Mouse (Mus musculus) adrenal gland, postnatal 14 days (tissue): ENCODE data around the gene Enam. TPM values are rescaled to one million over a fixed set of nuclear protein-coding genes. Genes with fewer than 3 reads are reported as not detected.
"Not testable (repeated sequence)": the region's sequence is repeated elsewhere in the genome, so short reads cannot be mapped to it uniquely, and the experiment has no call there.

Experiments used
- DNase-seq: peaks from one replicate; pipeline ENCODE4 v3.0.0; 2021; ENCODE audit warnings: mixed read lengths
- long read RNA-seq, 2 experiments: library from polyadenylated mRNA; stranded (forward); transcript quantifications; one replicate each; pipeline ENCODE4 v2.0.0; 2021
- total RNA-seq: library from RNA; stranded (reverse); gene quantifications from 2 replicates; pipeline ENCODE4 v1.2.3, GENCODE M21; 2021

Enam gene
- not detected in 2 replicates for total RNA-seq
- long read RNA-seq, experiment 1: 0 reads
- long read RNA-seq, experiment 2: 0 reads

DNA sequence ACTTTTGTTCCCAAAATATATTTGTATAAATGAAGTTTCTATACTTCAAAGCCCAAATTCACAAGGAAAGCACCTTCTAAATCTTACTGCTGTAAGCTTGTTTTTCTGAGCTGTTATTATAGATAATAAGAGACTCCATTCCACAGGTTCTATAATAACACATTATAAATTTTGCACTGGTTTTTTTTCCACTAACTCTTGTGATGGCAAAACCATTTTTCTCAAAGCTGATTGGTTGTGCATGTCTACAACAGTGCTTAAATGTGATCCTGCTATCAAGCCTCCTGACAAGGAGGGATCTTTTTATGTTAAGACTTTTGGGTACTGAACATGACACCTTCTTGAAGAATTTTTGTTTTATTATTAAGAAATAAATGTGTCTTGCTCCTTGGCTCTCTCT lies at the start of gene Enam:
Gene Enam, plus strand, starts transcription at position 301 of the 400 bp plus-strand sequence.
- DNase-seq: no peak

DNA sequence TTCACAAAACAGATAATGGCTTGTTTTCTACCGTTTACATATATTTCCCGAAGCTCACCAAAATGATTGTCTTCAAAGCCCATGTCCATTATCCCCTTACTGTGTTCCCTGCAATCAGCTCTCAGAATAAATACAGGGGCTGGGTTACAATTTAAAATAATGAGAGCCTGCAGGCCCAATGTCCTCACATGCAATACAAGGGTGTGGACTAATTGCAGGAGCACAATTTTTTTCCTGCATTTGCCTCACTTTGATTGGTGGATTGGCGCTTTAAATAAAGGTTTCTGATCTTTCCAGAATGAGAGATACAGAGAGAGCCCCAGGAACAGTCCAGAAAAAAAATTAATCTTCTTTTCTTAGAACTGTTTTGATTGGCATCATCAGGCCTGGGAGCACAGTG lies 32.1 kb upstream of the Enam start, which contains the start of gene Ambn:
Gene Ambn, plus strand, starts transcription at position 301 of the 400 bp plus-strand sequence.
- DNase-seq: no peak

DNA sequence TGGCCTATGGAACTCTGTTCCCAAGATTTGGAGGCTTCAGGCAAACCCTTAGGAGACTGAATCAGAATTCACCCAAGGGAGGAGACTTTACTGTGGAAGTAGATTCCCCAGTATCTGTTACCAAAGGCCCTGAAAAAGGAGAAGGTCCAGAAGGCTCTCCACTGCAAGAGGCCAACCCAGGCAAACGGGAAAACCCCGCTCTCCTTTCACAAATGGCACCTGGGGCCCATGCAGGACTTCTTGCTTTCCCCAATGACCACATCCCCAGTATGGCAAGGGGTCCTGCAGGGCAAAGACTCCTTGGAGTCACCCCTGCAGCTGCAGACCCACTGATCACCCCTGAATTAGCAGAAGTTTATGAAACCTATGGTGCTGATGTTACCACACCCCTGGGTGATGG lies 20.3 kb upstream of the Enam start:
- DNase-seq: no peak

DNA sequence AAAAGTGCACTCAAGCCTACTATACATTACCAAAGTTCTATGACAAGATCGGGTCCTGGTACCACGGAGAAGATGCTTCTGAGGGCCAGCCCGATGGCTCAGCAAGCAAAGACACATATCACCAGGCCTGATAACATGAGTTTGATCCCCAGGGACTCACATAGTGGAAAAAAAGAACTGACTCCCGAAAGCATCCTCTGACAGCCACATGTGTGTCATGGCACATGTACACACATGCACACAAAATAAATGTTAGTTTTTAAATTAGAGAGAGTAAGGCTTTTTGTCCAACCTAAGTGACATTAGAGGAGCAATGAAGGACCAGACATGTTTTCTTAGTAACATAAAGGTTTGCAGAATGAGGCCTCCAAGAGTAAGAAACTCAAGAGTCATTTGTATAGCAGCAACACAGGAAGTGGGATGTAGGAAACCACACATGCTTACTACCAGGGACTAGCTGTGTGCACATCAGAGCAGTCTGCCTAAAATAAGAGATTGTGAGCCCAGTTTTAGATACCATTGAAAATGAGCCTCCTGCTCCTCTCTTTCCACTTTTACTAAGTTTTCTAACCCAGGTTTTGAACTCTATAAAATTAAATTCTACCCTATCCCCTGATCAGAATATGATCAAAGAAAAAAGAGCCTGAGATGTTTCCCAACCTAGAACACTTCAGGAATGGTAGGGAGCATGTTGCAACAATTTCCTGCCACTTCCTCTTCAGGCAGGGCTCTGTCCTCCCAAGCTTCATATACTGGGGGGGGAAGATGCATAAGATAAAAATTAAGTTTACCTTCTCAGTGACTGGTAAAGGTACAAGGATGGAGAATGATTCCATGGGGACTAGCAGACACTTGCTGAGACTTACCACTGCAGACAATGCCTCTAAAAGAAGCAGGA lies 18.7 kb upstream of the Enam start:
- DNase-seq: no peak

DNA sequence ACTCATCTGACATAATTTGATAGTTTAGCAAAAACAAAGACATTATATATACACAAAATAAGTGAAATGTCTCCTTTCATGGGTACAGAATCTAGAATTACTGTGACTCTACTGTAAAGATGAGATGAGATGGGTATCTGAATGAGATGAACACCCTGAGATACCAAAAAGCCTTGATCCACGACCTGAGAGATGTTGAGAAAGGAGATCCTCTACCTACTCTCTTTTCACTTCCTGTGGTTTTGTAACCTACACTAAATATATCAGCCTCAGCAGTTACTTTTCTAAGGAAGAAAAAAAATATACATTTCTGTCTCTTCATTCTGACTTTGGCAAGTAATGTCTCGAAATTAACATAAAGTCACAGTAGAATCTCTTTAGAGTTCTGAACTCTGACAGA lies 1.2 kb downstream of the Enam start:
- no peak for DNase-seq

DNA sequence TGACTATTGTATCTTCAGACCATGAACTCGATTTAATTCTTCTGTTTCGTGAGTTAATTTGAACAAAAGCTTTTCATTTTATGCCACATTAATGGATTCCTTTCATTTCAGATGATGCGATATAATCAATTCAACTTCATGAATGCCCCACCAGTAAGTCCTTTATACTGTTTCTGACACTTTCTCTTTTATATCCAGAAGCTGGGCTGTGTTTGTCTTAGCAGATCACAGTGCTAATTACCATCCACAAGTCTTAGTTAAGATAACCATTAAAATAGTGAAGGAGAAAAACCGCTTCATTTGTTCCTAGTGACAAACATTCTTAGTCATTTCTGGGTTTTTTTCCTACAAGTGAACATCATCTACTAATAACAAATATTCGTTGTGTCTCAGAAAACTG lies 3.3 kb downstream of the Enam start:
- no peak for DNase-seq

DNA sequence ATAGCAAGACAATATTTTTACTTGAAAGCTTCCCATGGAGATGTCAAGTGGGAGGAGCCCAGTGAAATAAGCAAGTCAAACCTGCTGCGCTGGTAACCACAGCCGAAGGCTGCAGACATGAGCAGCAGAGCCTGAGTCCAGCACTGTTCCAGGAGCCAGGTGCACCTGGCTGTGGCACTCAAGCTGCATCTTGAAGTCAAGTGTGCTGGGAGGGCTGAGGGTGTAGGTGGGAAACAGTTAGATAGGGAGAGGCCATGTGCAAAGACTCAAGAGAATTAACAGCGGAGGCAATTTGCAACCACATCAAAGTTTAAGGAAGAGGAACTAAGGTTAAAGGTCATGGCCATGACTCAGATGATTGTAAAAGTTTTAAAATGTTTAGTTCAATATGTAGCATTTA lies 12.0 kb downstream of the Enam start:
- no peak for DNase-seq

DNA sequence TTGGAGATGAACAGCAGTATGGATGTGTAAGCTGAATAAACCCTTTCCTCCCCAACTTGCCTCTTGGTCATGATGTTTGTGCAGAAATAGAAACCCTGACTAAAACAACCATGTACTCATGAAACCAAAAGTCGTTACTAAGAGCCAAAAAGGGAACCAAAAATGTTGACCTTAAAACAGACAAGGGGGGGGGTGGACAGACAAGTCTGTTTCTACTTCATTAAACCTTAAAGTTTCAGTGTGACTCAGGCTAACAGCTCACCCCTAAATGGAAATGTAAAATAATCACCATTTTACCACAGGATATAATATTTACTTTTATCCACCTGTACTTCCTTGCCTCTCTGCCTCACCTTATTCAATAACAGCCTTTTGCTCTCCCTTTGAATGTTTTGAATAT lies 20.8 kb downstream of the Enam start:
- no peak for DNase-seq

DNA sequence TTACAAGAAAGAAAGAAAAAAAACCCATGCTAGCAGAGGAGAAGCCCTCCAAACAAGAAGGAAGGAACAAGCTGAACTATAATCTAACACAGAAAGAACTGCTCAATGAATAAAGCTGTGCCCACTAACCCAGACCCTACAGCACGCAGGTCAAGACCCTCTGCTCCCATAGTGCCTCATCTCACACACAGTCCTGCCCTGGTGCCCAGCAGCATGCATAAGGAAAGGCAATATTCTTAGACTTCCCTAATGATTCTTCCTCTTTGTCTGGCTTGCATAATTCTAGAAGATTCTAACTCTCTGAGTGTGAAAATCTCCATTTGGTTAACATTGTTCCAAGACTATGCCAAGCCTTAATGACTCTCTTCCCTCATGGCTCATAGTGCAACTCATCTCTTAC lies 21.2 kb downstream of the Enam start:
- DNase-seq: no peak

DNA sequence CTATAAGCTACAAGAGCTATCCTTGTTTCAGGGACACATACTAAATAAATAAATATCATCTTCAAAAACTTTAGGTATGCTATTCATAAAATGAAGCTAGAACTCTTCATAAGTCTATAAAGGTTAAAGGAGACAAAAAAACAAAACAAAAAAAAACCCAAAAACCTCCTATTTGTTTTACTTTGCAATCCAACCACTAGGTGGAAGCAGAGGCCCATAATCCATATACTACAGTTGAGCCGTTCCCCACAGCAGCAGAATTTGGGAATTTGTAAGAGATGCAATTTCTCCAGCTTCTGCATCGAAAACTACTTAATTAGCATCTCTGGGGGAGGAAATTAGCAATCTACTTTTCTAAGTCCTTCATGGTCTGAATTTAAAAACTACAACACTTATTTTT lies 31.5 kb downstream of the Enam start:
- DNase-seq: peak; percentile 55

DNA sequence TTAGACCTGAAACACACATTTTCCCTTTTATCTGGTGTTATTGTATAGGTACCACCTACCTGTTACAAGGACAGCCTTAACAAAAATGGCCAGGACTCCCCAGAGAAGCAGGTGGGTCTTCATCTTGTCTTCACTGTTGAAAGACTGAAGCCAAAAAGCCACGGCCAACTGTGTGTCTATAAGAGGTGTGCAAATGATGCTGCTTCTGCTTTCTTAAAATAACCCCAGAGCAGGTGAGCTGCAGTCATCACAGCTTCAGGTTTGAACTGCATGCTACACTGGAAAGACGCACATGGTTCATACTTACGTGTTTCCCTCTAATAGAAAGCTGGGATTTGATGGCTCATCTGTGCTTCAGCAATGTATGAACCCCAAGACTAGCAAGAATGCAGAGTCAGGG lies 39.9 kb downstream of the Enam start, which contains the start of gene Jchain:
Gene Jchain, minus strand, starts transcription at position 235 of the 400 bp plus-strand sequence.
- no peak for DNase-seq

DNA sequence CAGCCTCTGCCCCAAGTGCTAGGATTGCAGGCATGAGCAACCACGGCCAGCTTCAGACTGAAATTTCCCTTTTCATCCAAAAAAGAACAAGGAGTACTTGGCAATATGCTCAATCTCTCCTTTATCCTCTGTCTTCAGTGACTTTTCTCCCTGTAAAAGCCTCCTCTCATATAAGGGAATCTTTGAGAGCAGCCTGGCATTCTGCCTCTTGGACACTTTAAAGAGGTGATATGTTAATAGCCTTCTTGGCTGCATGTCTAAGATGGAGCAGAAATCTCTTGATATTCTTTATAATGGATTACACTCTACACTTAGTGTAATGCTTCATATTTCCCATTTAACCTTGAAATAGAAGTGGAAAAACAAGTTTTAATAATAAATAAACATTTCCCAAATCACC lies 43.1 kb downstream of the Enam start:
- no peak for DNase-seq

DNA sequence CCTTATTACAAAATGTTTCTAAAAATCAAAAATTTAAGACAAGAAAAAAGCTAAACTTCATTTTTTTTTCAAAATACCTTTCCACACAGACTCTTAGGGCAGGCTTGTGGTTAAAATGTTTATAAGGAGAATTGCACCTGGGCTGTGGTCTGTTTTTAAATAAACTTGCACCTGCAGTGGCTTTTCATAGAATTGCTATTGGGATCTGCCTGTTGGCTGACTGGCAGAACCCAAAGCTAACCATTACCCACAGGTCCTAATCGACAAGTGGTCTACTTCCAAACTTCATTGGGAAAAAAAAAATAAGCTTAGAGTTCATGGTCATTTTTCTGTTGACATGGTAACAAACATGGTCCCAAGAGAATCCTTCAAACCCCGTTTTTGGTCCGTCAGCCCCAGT lies 46.9 kb downstream of the Enam start:
- DNase-seq: no peak

DNA sequence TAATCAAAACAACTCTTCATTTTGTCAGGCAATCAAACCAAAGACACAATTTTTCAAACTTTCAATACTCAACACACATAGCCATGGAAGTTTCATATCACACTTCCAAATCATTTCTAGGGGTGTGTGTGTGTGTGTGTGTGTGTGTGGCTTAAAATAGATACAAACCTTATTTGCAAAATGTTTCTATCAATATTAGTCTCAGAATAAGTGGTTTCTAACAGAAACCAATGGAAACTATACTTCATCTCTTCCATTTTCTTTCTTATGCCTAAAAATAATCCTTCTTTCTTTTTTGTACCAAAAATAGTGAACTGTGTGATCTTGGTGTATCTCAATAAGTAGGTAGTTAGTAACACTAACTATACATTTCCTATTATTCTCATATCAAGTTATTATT lies 53.1 kb downstream of the Enam start:
- no peak for DNase-seq

DNA sequence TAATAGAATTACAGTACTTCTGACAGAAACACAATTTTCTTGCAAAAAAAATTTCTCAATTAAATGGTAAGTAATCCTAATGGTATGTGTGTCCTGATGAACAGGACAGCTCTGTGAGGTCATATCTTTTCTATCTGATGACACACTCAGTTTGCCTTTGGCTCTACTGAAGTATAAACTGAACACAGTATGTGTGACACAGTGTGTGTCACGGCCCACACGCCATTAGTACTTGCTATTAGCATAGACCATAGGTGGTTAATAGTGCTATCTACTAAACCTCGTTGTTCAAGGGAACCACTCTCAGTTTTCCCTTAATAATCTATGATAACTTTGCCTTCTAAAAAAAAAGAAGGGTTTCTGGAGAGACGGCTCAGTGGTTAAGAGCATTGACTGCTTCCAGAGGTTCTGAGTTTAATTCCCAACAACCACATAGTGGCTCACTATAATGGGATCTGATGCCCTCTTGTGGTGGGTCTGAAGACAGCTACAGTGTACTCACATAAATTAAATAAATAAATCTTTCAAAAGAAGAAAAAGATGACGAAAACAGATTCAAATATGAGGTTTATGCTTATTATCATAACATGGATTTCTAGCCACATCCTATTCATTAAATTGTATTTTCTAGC lies 55.0 kb downstream of the Enam start:
- DNase-seq: peak; percentile 68

DNA sequence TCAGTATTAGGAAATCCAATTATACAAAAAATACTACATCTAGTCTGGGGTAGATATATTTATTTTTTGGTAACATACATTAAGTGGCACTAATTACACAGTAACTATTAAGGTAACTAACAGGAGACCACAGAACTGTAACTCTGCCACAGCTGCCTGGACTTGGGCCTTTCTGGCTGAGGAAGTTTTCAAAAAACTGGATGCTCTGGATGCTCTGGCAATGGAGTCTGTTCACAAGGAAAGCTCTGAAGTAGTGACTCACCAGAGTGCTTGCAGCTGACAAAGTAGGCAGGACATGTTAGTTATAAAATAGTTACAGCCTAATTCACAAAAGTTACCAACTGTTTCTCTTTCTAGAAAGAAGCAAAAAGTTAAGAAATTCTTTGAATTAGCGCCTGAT lies 56.6 kb downstream of the Enam start:
- DNase-seq: not testable (repeated sequence)

DNA sequence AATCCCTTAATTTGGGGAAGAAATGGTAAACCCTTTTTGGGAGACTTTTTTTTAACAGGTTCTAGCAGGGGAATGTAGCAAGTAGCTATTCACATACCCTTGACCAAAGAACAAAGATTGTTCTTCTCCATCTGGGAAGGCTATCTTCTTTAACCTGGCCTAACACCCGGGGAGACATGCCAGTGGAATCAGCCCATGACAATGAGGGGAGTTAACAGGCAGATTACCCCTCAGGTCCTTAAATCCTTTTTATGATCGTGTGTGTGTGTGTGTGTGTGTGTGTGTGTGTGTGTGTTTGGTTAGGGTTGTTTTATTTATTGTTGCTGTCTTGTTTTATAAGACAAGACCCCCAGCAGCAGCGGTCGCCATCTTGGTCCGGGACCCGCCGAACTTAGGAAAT lies 57.8 kb downstream of the Enam start:
- no peak for DNase-seq

DNA sequence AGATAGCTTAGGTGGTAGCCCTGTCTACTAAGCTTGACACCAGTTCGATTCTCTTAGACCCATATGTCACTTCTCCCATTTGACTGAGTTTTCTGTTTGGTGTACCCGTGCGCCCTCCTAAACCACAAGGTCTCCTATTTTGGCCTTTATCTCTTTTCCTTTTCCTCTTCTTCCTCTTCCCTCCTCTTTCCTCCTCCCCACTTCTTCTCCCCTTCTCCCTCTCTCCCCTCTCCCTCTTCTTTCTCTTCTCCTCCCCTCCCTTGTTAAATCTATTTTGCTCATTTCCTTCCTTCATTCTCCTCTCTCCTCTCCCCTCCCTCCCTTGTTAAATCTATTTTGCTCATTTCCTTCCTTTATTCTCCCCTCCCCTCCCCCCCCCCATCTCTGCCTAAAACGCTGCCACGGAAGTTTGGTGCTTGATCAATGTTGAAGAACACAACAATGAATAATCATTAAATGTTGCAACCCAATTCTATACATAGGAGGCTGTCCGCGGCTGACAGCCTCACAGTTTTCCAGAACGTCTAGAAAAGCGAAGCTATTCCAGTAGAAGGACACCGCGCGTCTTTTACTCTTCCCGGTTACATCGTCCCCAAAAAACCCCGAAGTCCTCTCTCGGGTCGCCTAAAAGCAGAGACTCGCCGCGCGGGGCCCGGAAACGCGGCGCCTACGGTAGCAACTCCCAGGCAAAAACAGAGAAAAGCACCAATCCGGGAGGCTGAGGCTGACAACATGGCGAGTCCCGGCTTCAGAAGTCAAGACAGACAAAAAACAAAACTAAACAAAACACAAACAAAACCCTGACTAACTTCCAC lies 65.7 kb downstream of the Enam start:
- DNase-seq: no peak

DNA sequence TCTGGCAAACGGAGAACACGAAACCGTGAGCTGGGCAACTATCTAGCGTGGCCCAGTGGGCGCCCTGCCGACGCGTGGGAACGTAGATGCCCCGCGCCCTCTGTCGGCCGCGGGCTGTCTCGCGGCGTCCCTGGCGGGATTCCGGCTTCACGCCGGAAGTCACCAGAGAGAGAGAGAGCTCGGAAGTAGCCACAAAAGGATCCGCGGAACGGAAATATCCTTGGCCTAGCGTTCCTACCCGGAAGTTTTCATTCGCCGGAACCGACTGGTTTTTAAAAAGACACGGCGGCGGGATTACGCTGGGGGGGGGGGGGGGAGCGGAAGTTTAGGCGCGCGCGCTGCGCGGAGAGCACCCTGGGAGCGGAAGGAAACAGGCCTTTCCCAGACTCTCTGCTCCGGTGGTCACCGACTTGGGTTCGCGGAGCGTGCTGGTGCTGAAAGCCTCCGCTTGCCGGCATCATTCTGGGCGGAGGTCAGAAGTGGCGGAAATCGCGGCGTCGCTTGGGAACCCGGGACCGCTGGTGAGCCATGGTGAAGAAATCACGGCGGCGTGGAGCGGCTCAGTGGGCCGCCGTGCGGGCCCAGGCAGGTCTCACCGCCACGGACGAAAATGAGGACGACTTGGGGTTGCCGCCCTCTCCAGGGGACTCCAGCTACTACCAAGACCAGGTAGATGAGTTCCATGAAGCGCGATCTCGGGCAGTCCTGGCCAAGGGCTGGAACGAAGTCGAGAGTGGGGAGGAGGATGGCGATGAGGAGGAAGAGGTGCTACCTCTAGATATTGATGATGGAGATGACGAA lies 66.5 kb downstream of the Enam start, which contains the start of gene Utp3:
Gene Utp3, plus strand, starts transcription at position 377 of the 801 bp plus-strand sequence.
- DNase-seq: peak; percentile 96
